Mouse (Mus musculus): ENCODE measurements at regions not wholly inside any gene's neighbourhood (a gene's known extent, or its start where the extent isn't known, plus 50 kb on each side); places are given as distances from the start of the nearest gene placed in this dataset.

DNA sequence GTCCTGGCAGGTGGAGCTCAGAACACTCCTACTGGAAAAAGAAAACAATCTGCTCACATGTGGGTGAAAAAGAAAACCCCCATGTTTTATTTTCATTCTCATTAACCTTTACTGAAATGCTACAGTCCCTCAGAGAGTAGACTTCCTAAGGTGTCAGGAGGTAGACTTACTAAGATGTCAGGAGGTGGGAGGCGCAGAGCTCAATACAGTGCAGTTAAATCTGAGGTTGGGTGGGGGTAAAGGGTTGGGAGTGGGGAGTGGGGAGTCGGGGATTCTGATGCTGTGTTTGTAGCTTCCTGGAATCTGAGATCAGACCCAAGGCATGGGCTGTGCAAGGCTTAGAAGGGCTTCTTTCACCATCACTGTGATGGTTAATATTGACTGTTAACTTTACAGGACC lies 149.6 kb upstream of the Sstr4 start:
- no peak for TF ChIP-seq CTCF (IDR thresholded peaks at IDR 0.05; ENCODE audit: low read depth)
- TF ChIP-seq EP300 (IDR thresholded peaks at IDR 0.05; ENCODE audit: low read depth): no peak

All from heart, postnatal 0 days (tissue).